In the genomic region with DNA sequence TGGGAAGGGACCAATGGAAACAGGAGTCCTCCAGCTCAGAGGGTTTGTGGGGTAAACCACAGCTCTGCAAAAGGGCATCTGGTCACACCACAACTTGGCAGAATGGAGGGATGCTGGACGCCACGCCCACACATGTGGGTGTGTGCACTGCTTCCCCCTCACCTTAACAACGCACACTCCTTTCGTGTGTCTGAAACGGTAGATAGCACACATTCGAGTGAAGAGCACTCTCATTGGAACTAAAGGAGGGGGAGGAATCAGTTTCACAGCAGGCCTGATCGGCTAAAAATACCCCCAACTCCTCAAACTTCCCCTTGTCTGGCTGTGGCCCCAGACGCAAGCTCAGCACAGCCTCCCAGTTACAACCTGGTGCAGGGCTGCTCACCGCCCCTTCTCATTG, we compare ENCODE assay signal across 13 mouse cellular contexts.
DNase-seq lines count a peak whose midpoint lies in the region; ATAC-seq and TF ChIP-seq lines count a peak whose summit lies in the region.
"Had no signal": no experiment of that assay in that cellular context is flagged by ENCODE, and none has a peak within 500 bp of the region (broad histone marks: within the 10 kb centered on the region; RNA-seq: fewer than 3 reads in every experiment).

No protein-coding gene starts in this region.

- H3K4me2 ChIP-seq in neural tube, embryonic 15.5 days = no peak overlapping the region
- no peak overlapping the region for H3K4me2 ChIP-seq in hindbrain, postnatal 0 days (ENCODE audit: low read depth, low read length)
- H3K4me2 ChIP-seq: limb, embryonic 13.5 days; neural tube, embryonic 12.5 days had no signal

- no peaks in the 10 kb centered on the region for H3K27me3 ChIP-seq in neural tube, embryonic 15.5 days (replicated peaks)
- no peaks in the 10 kb centered on the region; the same call in 1 of the 2 replicates for H3K27me3 ChIP-seq in hindbrain, postnatal 0 days (ENCODE audit: insufficient read depth, low read length)
- H3K27me3 ChIP-seq: neural tube, embryonic 12.5 days had no signal

- WGBS in neural tube, embryonic 15.5 days = 71% methylated on average over 9 of the region's 9 CpGs
- 81% methylated on average over 9 of the region's 9 CpGs for WGBS in hindbrain, postnatal 0 days

- peak; percentile 51 for DNase-seq in layer of hippocampus, adult 11-12 months (ENCODE audit: low spot score)
- no peak for DNase-seq in layer of hippocampus, adult 8-10 months (ENCODE audit: low spot score in 2 of 2)
- DNase-seq in 416B (ENCODE audit: low read depth) (peak; percentile 62), NIH3T3 (ENCODE audit: low read depth) (peak; percentile 81)
- peak; percentile 65 for DNase-seq in induced T-regulatory cell, adult 2 months (ENCODE audit: low read depth)
- DNase-seq in ovary, postnatal 10 days (ENCODE audit: low spot score) = no peak
- DNase-seq in hindbrain, postnatal 0 days (ENCODE audit: low spot score) = no peak
- DNase-seq: adrenal gland, postnatal 10 days; kidney, postnatal 10 days had no signal

- no peak for ATAC-seq in neural tube, embryonic 15.5 days (ENCODE audit: low FRiP score)
- no peak for ATAC-seq in hindbrain, postnatal 0 days

- H3K9ac ChIP-seq in neural tube, embryonic 15.5 days (replicated peaks) = no peak overlapping the region
- no peak overlapping the region for H3K9ac ChIP-seq in hindbrain, postnatal 0 days (replicated peaks; ENCODE audit: low read length)
- H3K9ac ChIP-seq: limb, embryonic 13.5 days; neural tube, embryonic 12.5 days had no signal

- no peaks in the 10 kb centered on the region for H3K9me3 ChIP-seq in neural tube, embryonic 15.5 days (replicated peaks)
- H3K9me3 ChIP-seq in hindbrain, postnatal 0 days (ENCODE audit: low read length) = no peaks in the 10 kb centered on the region
- H3K9me3 ChIP-seq: forebrain, embryonic 10.5 days; limb, embryonic 13.5 days; neural tube, embryonic 12.5 days had no signal

- peaks cover 17% of the 10 kb centered on the region for H3K4me1 ChIP-seq in neural tube, embryonic 15.5 days
- no peaks in the 10 kb centered on the region for H3K4me1 ChIP-seq in hindbrain, postnatal 0 days (ENCODE audit: insufficient read depth, low read length)
- H3K4me1 ChIP-seq: neural tube, embryonic 12.5 days had no signal

- H3K27ac ChIP-seq in neural tube, embryonic 15.5 days (replicated peaks) = no peak overlapping the region
- no peak overlapping the region for H3K27ac ChIP-seq in hindbrain, postnatal 0 days
- H3K27ac ChIP-seq: limb, embryonic 13.5 days; neural tube, embryonic 12.5 days had no signal

- no peak for TF ChIP-seq CTCF in hindbrain, postnatal 0 days (IDR thresholded peaks at IDR 0.05; ENCODE audit: low read depth)

- H3K4me3 ChIP-seq in neural tube, embryonic 15.5 days (replicated peaks) = no peak overlapping the region
- H3K4me3 ChIP-seq in hindbrain, postnatal 0 days (ENCODE audit: low read length) = no peak overlapping the region
- H3K4me3 ChIP-seq: forebrain, embryonic 10.5 days; limb, embryonic 13.5 days; neural tube, embryonic 12.5 days had no signal

- no peaks in the 10 kb centered on the region for H3K36me3 ChIP-seq in neural tube, embryonic 15.5 days
- H3K36me3 ChIP-seq in hindbrain, postnatal 0 days (ENCODE audit: insufficient read depth, low read length) = no peaks in the 10 kb centered on the region
- H3K36me3 ChIP-seq: forebrain, embryonic 10.5 days; limb, embryonic 13.5 days; neural tube, embryonic 12.5 days had no signal

Comparison
In these comparisons a context has a peak if more than half of its experiments do, and no peak if none do; other contexts are left out.
1. DNase-seq: peak in layer of hippocampus, adult 11-12 months (single experiment), 416B (single experiment), NIH3T3 (single experiment) and induced T-regulatory cell, adult 2 months (single experiment); none in layer of hippocampus, adult 8-10 months (0 of 2), ovary, postnatal 10 days (single experiment) and hindbrain, postnatal 0 days (single experiment).